Mouse (Mus musculus): ENCODE results near the gene Snx33. TPM values are rescaled to one million over a fixed set of nuclear protein-coding genes. Genes with fewer than 3 reads are reported as not detected.
A peak's percentile ranks its signal among the peaks of the same experiment; 100 is the strongest.

Gene Snx33
- 1.2 and 1.4 TPM in 2 replicates for polyA plus RNA-seq (2012)

DNA sequence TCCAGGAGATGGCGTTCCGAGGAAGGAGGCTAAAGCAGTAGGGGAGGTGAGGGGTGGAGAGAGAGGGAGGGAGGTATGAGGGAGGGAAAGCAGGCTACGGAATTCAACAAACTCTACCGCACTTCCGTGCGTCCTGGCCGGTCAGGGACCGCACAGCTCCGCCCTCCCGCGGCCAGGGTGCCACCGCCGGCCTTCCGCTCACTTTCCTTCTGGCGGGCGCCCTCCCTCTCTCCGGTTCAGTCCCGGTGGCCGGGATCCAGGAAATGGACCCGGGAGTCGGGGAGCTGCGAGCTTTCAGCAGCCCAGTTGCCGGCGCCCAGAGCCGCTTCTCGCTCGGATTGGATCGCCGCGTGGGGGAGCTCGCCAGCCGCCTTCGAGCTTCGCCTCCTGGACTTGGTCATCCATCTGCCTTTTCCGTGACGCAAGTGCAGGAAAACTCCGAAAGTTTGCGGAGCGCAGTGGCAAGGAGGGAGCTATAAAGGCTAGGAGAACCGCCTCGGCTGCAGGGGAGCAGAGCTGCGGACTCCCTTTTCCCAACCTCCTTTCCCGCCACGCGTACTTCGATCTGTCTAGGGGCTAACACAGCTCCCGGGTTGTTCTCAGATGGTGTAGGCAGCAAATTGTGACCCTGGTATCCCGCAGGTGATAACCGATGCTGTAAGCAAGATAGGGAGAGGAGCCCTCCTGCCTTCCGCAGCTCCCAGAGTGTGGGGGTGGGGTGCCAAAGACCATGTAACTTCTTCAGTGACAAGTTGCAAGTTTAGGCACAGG, at the start of gene Snx33:
Gene Snx33, minus strand, starts transcription at position 331 of the 771 bp plus-strand sequence.
- TF ChIP-seq GATA1 (IDR thresholded peaks at IDR 0.05; ENCODE audit: low read length): no peak

GRCm38 (mm10) chr9:56975199-56975598, 47.0 kb upstream of the Snx33 start:
- TF ChIP-seq GATA1 (IDR thresholded peaks at IDR 0.05; ENCODE audit: low read length): no peak

DNA sequence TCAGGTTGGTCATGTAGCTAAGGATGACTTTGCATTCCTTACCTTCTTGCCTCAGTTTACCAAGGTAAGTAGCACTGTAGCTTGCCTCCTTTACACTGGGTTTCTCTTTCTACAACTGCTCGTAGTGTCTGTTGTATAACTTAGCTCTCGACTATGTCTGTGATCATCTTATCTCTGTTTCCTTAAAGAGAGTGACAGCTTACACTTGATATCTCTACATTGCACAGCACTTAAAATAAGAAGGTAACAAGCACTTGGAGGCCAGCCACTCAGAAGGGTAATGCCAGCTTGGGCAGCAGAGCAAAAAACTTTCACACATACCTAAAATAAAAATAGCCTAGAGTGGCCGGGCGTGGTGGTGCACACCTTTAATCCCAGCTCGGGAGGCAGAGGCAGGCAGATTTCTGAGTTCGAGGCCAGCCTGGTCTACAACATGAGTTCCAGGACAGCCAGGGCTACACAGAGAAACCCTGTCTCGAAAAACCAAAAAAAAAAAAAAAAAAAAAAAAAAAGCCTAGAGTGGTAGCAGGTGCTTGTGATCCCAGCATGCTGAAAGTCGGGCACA, 45.9 kb upstream of the Snx33 start:
- no peak for TF ChIP-seq GATA1 (IDR thresholded peaks at IDR 0.05; ENCODE audit: low read length)

- no peak for TF ChIP-seq GATA1 (IDR thresholded peaks at IDR 0.05; ENCODE audit: low read length)
Measured at GRCm38 (mm10) chr9:56970158-56970557, 42.0 kb upstream of the Snx33 start.

- TF ChIP-seq GATA1 (IDR thresholded peaks at IDR 0.05; ENCODE audit: low read length): no peak
Measured at GRCm38 (mm10) chr9:56961591-56961990, 33.4 kb upstream of the Snx33 start.

- no peak for TF ChIP-seq GATA1 (IDR thresholded peaks at IDR 0.05; ENCODE audit: low read length)
Measured at GRCm38 (mm10) chr9:56958689-56959088, 30.5 kb upstream of the Snx33 start.

DNA sequence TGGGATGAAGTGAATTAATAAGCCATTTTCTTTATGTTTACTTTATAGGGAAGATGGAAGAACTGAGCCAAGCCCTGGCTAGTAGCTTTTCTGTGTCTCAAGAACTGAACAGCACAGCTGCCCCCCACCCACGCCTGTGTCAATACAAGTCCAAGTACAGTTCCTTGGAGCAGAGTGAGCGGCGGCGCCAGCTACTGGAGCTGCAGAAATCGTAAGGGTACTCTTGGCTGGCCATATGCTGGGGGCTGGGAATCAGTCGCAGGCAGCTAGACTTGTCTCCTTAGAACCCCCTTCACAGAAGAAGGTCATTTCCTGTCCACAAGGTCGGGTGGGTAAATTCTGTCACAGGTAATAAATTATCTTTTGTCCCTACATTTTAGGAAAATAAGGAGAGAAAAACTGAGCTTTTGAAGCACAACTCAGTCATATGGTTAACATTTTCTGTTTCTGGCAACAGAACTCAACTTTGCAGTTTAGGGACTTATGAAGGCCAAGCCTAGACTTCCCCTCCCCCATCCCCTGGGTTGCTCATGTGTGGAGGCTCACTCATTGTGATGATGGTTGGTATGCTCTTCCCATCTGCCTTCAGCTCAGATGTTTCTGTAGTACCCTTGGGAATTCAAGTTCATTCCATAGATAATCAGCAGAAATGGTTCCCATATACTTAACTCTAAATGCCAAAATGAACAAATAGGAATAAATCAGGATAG, 28.9 kb upstream of the Snx33 start:
- TF ChIP-seq GATA1 (IDR thresholded peaks at IDR 0.05; ENCODE audit: low read length): no peak

- TF ChIP-seq GATA1 (IDR thresholded peaks at IDR 0.05; ENCODE audit: low read length): no peak
Measured at GRCm38 (mm10) chr9:56953562-56953961, 25.4 kb upstream of the Snx33 start.

- no peak for TF ChIP-seq GATA1 (IDR thresholded peaks at IDR 0.05; ENCODE audit: low read length)
Measured at GRCm38 (mm10) chr9:56950414-56951400, 22.5 kb upstream of the Snx33 start, which contains the start of gene Snupn. TSS of gene Snupn (plus strand) at chr9:56950878.

- no peak for TF ChIP-seq GATA1 (IDR thresholded peaks at IDR 0.05; ENCODE audit: low read length)
Measured at GRCm38 (mm10) chr9:56949767-56950166, 21.6 kb upstream of the Snx33 start.

DNA sequence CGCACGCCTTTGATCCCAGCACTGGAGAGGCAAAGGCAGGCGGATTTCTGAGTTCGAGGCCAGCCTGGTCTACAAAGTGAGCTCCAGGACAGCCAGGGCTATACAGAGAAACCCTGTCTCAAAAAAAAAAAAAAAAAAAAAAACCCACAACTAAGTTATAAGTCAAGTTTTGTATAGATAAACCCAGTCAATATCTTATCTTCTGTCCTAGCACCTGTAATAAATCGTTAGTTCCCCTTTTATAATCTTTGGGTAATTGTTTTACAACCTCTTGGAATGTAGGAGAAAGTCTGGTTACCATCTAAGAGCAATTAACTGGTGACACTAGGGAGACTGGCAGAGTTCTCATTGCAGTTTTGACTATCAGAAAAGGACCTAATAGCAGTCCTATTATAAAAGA, 20.5 kb upstream of the Snx33 start:
- peak; percentile 52 for TF ChIP-seq GATA1 (IDR thresholded peaks at IDR 0.05; ENCODE audit: low read length)

DNA sequence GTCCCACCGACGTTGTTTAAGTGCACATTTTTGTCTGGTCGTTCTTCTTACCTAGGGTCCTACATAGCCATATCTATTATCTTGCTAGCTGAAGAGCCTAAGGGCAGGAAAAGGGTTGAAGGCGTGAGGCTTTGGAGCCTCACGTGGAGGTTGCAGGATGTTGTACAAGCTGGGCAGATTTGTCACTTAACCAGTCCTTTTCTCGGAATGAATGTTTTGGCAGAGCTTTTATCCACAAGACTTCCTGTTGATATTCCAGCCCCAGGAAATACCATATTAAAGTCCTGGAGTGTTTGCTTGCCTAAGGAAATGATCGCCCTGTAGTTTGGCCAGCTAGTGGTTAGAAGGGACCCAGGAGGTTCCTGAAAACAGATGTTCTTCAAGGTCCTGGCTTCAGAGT, 10.2 kb upstream of the Snx33 start:
- no peak for TF ChIP-seq GATA1 (IDR thresholded peaks at IDR 0.05; ENCODE audit: low read length)

- TF ChIP-seq GATA1 (IDR thresholded peaks at IDR 0.05; ENCODE audit: low read length): no peak
Measured at GRCm38 (mm10) chr9:56937223-56938160, 9.3 kb upstream of the Snx33 start, which contains the start of gene Imp3. TSS of gene Imp3 (plus strand) at chr9:56937475.

GRCm38 (mm10) chr9:56936861-56937222, 8.7 kb upstream of the Snx33 start:
- TF ChIP-seq GATA1 (IDR thresholded peaks at IDR 0.05; ENCODE audit: low read length): no peak

Measured in G1E-ER4 (cell line).